Mouse (Mus musculus): Measurements from ENCODE around the gene Clock.

The Clock gene

DNA sequence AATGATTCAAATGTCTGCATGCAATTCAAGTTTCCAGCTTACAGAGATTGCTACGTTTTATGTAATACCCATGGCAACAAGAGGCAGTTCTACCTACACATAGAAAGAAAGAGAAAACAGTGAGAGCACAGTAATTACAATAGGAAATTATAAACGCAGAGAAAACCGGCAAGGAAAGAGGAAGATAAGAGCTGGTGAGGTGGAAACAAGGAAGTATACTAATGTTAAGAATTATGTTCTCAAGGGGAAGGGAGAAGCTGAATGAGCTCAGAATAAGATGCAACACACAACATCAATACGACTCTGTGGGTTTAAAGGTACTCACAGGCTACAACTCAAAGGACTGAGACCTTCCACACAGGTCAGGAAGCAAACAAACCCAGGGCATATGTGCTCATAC, 29.6 kb downstream of the Clock start:
- DNase-seq (ENCODE audit: low spot score in 2 of 2) = no peak

DNA sequence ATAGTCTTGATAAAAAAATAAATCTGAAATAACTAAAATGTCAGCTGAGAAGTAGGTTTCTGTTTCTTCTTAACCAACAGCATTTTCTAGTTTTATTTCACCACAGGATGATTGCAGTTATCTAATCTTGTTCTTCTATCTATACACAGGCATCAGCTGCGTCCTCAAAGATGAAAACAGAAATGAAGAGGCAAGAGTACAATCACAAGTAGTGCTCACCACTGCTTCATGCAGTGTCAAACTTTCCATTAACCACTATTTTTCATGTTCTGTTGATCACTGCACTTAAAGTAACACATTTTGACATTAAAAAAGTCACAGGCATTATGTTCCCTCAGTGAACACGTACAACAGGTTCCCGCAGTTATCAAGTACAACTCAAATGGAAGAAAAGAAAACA, 53.6 kb downstream of the Clock start:
- DNase-seq (ENCODE audit: low spot score in 2 of 2) = no peak

GRCm38 (mm10) chr5:76246539-76246938, 58.1 kb downstream of the Clock start:
- DNase-seq (ENCODE audit: low spot score in 2 of 2) = no peak

- DNase-seq (ENCODE audit: low spot score in 2 of 2) = no peak
These were observed 59.2 kb downstream of the Clock start for GRCm38 (mm10) chr5:76245419-76245818.

DNA sequence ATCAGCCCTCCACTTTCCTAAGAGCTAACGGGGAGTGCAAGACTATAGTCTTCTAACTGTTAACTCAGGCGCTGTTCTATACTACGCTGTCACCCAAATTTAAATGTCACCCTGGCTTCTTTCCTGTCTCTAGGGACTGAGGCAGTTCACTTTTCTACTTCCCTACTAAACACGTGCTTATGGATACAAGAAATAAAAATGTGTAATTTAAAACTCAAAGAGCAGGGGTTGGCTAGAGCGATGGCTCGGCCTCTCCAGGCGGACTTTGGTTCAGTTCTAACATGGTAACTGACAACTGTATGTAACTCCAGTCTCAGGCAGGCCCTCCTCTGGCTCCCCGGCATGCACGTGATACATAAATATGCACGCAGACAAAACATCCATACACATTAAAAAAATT, 60.2 kb downstream of the Clock start:
- no peak for DNase-seq (ENCODE audit: low spot score in 2 of 2)

DNA sequence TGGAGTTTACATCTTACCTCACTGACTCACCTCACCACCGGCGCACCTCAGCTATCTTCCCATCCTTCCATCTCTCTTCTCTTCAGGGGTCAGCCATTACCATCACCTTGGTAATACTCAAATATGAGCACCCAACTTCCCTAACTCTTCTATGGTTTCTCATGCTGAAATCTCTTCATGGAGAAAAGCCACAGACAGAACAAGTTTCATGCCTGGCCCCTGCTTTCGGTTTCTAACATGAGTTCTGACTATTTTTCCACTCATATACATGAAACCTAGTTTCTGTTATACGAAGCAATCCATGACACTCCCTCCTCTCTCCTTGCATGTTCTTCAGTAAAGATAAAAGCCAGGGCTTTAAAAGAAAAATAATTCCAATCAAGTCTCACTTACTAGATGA, 60.7 kb downstream of the Clock start:
- DNase-seq (ENCODE audit: low spot score in 2 of 2) = no peak

DNA sequence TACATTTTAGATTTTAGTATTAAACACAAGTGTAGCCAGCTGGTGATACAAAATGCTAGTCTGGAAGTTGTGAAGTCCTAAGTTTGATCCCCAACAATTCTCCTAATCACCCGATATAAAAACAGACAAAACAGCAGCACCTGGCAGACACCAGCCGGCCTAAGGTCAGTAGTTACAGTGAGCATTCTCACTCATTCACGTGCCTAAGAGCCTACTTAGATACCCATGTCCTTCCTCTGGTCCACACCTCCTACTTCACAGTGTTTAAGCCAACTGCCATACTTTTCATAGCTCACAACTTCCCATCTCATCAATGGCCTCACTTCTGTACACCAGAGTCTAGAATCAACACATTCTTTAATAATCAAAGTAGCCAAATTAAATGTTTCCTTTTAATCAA, 61.3 kb downstream of the Clock start:
- DNase-seq (ENCODE audit: low spot score in 2 of 2) = no peak

DNA sequence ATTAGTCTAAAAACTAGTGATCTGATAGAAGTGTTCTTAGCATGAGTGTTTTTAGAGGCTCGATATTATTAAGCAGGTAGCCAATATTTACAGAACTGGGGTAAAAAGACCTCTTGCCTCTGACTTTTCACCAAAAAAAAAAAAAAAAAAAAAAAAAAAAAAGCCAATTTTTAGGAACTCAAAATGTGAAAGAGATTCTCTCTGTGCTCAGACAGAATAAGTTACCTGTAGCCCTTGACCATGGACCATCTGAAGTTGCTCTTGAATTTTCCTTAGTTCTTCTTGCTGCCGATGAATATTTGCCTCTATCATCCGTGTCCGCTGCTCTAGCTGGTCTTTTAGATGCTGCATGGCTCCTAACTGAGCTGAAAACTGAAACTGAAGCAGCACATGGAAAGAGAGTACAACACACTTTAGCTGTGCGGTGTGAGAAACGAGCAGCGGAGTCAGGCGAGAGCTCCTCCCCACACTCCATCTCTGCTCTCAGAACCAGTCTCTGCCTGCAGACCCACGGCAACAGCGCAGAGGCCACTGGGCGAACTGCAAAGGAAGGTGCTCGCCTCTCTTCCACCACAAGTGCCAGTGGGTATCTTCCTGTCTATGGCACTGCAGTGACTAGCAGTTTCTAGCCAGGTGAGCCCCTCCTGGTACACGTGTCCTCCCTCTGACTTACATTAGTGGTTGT, 73.3 kb downstream of the Clock start:
- DNase-seq (ENCODE audit: low spot score in 2 of 2) = no peak

- DNase-seq (ENCODE audit: low spot score in 2 of 2) = no peak
These were observed 87.9 kb downstream of the Clock start for GRCm38 (mm10) chr5:76216691-76217090.

GRCm38 (mm10) chr5:76208066-76208465, 96.5 kb downstream of the Clock start:
- DNase-seq (ENCODE audit: low spot score in 2 of 2) = no peak

GRCm38 (mm10) chr5:76205886-76206285, 98.7 kb downstream of the Clock start:
- no peak for DNase-seq (ENCODE audit: low spot score in 2 of 2)

DNA sequence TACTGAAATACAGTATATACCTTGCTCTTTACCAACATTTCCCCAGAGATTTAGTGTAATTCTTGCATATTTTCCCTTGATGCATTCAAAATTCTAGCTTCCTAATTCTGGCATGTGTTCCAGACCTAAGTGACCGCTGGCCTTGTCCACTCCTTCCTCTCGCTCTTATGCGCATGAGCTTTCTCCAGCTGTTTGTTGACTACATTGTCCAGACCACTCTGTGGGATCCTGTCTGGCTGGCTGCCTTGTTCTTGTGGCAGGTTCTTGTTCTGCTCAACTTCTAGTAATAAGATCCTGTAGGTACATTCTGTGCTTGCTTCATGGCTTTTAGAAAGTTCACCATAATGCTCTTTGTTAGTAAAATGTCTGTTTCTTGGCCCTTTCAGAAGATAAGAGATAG, 101.4 kb downstream of the Clock start:
- no peak for DNase-seq (ENCODE audit: low spot score in 2 of 2)

GRCm38 (mm10) chr5:76199346-76199745, 105.2 kb downstream of the Clock start:
- no peak for DNase-seq (ENCODE audit: low spot score in 2 of 2)

DNA sequence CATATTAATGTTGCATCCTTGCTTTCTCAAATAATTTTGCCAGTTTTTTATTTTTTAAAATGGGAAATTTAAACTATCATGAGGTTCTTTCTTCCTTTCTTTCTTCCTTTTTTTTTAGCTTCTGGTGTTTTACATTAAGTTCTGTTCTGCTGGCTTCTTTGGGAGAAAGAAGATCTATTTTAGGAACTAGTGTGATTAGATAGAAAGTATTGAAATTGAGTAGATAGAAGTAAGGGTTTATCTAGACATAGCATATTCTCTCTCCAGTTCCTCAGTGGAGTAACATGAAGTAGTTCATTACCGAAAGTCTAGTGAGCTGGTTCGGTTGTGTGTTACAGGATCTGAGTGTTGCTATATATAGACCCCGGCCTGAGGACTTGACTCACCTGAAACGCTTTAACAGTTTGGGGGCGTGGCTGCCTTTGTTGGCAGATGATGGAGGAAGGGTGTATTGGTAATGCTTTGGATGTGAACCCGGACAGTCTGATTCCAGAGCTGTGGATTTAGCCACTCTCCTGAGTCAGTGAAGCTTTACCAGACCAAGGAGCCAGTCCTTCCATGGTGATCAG, 110.1 kb downstream of the Clock start:
- no peak for DNase-seq (ENCODE audit: low spot score in 2 of 2)

DNA sequence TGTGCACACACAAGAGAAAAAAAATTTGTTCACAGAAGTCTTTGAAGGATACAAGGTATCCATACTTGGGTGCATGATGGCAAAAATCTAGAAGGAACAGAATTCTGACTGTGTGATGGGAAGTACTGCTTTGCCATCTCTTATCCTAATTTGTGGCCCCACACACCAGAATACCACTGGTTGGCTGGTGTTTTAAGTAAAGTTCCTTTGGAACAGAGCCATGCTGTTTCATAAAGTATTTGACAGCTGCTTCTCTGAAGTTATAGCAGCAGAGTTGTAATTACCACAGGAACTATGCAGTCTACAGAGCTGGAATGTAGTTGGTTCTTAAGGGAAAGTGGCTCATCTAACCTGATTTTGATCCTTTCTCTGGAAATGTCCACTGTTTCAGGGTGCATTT, 111.5 kb downstream of the Clock start:
- no peak for DNase-seq (ENCODE audit: low spot score in 2 of 2)

DNA sequence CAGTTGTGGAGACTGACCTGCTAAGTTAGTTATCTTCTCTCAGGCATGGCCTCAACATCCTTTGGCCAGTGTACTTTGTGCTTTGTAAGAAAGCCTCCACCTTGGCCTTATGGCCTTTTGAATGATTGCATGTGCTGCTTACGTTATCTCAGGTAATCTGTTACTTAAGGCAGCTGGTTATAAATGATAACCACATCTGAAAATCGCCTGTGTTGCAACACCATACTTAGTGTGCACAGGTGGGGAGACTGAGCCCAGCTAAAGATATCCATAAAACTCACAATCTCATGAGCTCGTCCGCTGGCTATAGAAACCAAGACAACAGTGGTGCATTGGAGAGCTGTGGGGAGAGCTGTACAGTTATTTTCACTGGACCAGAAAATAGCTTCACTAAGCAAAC, 114.0 kb downstream of the Clock start:
- DNase-seq (ENCODE audit: low spot score in 2 of 2) = no peak

GRCm38 (mm10) chr5:76187885-76188284, 116.7 kb downstream of the Clock start:
- no peak for DNase-seq (ENCODE audit: low spot score in 2 of 2)

DNA sequence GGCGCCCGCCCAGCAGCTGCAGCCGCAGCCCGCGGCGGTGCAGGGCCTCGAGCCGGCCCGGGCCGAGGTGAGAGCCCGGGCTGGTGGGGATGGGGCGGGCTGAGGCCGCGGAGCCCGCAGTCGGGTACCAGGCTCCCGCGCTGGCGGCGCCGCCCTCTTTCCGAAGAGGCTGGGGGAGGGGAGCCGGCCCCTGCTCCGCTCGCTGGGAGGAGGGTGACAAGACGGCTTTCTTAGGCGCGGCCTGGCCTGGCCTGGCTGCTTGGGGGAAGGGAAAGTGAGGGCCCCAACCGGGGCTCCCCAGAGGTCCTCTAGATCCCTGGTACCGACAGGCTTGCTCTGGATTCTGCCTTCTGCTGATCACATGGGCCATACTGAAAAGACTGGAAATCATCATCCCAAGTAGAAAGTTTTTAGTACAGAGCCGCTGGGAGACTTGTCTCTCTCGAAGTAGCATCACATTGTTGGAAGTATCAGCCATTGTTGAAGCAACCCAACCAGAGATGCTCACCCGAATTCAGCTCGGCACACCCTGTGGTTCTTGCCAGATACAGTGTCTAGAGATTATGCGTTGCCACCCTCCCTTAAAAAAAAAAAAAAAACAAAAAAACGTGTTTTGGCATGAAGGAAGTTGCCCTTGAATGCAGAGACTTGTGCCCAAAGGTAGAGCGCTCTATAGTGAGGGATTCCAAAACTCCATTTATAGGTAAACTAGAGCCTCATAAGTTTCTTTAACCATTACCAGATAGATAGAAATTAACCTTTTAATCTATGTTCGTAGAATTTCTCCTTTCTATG, 120.1 kb downstream of the Clock start:
- DNase-seq (ENCODE audit: low spot score in 2 of 2) = peak; percentile 44 to 69

- peak; percentile 82 to 90 for DNase-seq (ENCODE audit: low spot score in 2 of 2)
These were observed 120.8 kb downstream of the Clock start, which contains the start of gene Tmem165 for GRCm38 (mm10) chr5:76183750-76184261. TSS of gene Tmem165 (plus strand) at chr5:76183880.

DNA sequence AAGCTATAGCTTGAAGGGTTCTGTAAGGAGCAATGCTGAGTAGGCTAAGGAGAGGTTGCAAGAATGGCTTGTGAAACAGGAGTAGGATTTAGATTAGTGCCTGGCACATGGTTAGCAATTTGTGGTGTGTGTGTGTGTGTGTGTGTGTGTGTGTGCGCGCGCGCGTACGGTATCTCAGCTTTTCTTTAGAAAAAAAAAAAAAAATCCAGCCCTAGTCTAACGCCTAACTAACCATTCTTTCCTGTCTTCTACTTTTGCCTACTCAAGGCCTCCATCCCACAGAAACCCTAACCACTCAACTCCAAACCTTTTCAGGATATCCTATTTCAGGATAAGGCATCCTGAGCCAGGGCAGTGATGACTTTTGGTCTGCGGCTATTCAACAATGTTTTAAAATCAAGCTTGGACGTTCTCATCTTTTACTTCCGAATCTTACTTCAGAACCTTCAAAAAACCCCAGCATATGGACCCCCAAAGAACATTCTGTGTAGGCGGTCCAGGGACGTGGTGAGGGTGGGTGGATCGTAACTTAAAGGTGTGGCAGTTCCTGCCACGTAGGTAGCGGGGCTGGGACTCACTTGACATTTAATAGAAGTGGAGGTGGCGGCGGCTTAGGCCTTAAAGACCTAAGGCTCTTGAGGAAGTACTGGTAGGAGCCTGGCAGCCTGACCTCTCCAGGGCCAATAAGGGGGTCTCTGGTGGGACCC, 121.4 kb downstream of the Clock start:
- no peak for DNase-seq (ENCODE audit: low spot score in 2 of 2)

DNA sequence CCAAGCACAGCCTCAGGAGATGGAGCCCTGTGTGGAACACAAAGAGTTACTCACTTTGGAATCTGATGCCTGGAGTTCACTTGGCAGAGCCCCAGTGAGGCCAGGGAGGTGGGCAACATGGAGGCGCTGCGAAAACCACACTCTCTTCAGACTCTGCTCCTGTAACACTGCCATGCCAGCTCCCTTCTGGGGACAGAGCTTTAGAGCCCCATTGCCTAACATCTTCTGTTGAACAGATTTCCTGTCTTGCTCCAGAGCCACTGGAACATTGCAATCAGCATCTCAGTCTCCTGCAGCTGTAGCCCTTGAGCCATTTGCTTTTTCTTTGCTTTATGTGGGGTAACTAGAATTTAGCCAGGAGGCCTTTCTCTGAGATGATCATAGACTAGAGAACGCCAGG, 122.3 kb downstream of the Clock start:
- no peak for DNase-seq (ENCODE audit: low spot score in 2 of 2)

DNA sequence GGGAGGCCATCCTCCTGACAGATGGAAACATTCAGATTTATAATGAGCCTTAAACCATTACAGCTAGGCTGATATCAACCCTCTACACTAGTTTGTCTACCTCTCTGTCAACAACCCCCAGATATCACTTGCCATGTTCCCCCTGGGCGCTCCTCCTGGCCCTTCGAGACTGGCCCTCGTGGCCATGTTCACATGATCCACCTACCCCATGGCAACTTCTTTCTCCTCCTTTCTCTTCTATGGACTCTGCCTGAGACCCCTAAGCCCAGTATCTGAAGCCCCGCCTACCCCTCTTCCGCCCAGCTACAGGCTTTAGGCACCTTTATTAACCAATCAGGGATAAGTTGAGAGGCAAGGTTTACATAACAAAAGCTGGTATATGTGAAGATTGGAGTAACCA, 124.8 kb downstream of the Clock start:
- no peak for DNase-seq (ENCODE audit: low spot score in 2 of 2)

Data from cerebellum, postnatal 4 days (tissue).